ENCODE assay signal across 7 mouse cellular contexts in genomic region chr16:90284916-90285315, GRCm38 (mm10). TPM values are rescaled to one million over a fixed set of nuclear protein-coding genes. Genes with fewer than 3 reads are reported as not detected.
DNase-seq lines count a peak whose midpoint lies in the region; ATAC-seq and TF ChIP-seq lines count a peak whose summit lies in the region.

No protein-coding gene starts in this region.

- intact Hi-C loops in left cerebral cortex, adult 2 months (cut with DNase I) = no loop called here
- intact Hi-C loops in left cerebral cortex, postnatal 36 days (cut with DNase I) = no loop called here

- H3K9ac ChIP-seq in embryonic facial prominence, embryonic 13.5 days = peak overlapping the region; percentile 95
- H3K9ac ChIP-seq in hindbrain, embryonic 12.5 days = peak overlapping the region; percentile 84

- H3K4me3 ChIP-seq in left cerebral cortex, adult 2 months = peak overlapping the region; percentile 99
- peak overlapping the region; percentile 100 for H3K4me3 ChIP-seq in embryonic facial prominence, embryonic 13.5 days
- peak overlapping the region; percentile 65 for H3K4me3 ChIP-seq in hindbrain, embryonic 12.5 days

- H3K9me3 ChIP-seq in embryonic facial prominence, embryonic 13.5 days = no peaks in the 10 kb centered on the region
- H3K9me3 ChIP-seq in hindbrain, embryonic 12.5 days (replicated peaks) = no peaks in the 10 kb centered on the region

- no peaks in the 10 kb centered on the region for H3K27me3 ChIP-seq in embryonic facial prominence, embryonic 13.5 days
- H3K27me3 ChIP-seq in hindbrain, embryonic 12.5 days = no peaks in the 10 kb centered on the region

- peaks cover 34% of the 10 kb centered on the region for H3K4me1 ChIP-seq in embryonic facial prominence, embryonic 13.5 days
- peaks cover 36% of the 10 kb centered on the region for H3K4me1 ChIP-seq in hindbrain, embryonic 12.5 days

- 4% methylated on average over 15 of the region's 15 CpGs for WGBS in embryonic facial prominence, embryonic 13.5 days
- 4% methylated on average over 15 of the region's 15 CpGs for WGBS in hindbrain, embryonic 12.5 days

- no peaks in the 10 kb centered on the region for H3K36me3 ChIP-seq in embryonic facial prominence, embryonic 13.5 days
- no peaks in the 10 kb centered on the region for H3K36me3 ChIP-seq in hindbrain, embryonic 12.5 days

- no peak for TF ChIP-seq CTCF in left cerebral cortex, adult 2 months (IDR thresholded peaks at IDR 0.05)

- no peak for DNase-seq in left cerebral cortex, adult 2 months (ENCODE audit: extremely low spot score in 1 of 2, low spot score in 2 of 2)
- no peak for DNase-seq in left cerebral cortex, postnatal 36 days (ENCODE audit: low spot score in 2 of 2)
- no peak for DNase-seq in c-Kit-positive CD71-positive TER-119-positive erythroid progenitor cells, embryonic 14.5 days (ENCODE audit: low spot score)

- H3K4me2 ChIP-seq in embryonic facial prominence, embryonic 13.5 days = peak overlapping the region; percentile 92
- H3K4me2 ChIP-seq in hindbrain, embryonic 12.5 days (replicated peaks) = peak overlapping the region; percentile 92

- no peak for ATAC-seq in embryonic facial prominence, embryonic 13.5 days (ENCODE audit: insufficient number of reproducible peaks, insufficient read depth, low FRiP score, low TSS enrichment, low read depth)
- peak; percentile 7; the same call in 1 of the 2 replicates for ATAC-seq in hindbrain, embryonic 12.5 days (ENCODE audit: low FRiP score)
- ATAC-seq in megakaryocyte, adult 5-6 weeks (ENCODE audit: poor library complexity, severe bottlenecking) = 0 out of 2 replicates have a peak, but pooled peaks have one; percentile 0
- ATAC-seq in monocyte, adult 5-6 weeks (replicated peaks; ENCODE audit: insufficient number of reproducible peaks, low FRiP score, low TSS enrichment, poor library complexity, severe bottlenecking) = no peak

- peak overlapping the region; percentile 58 for H3K27ac ChIP-seq in left cerebral cortex, adult 2 months
- H3K27ac ChIP-seq in embryonic facial prominence, embryonic 13.5 days = peak overlapping the region; percentile 95
- peak overlapping the region; percentile 48; the same call in 1 of the 2 replicates for H3K27ac ChIP-seq in hindbrain, embryonic 12.5 days

RNA-seq across cellular contexts. Expression of gene Scaf4, which starts 0.6 kb away (rescaled TPM):
- 10 to 100 TPM; 48.2 to 51.3 TPM for total RNA-seq in left cerebral cortex, adult 2 months (2021)
- total RNA-seq in left cerebral cortex, postnatal 36 days (2021) = 10 to 100 TPM; 35.0 to 58.2 TPM
- polyA plus RNA-seq in embryonic facial prominence, embryonic 13.5 days (2015; fragmentation: Nextera tagmentation; extraction: Ambion mirVana) = 29.7 and 33.6 TPM in 2 replicates
- polyA plus RNA-seq in hindbrain, embryonic 12.5 days (2016; fragmentation: Nextera tagmentation; extraction: Ambion mirVana) = 36.2 and 38.7 TPM in 2 replicates
- 51.5 and 58.4 TPM in 2 replicates for total RNA-seq in megakaryocyte, adult 5-6 weeks (2015)
- total RNA-seq in megakaryocyte, adult 5-6 weeks (2017) = 19.2 and 29.1 TPM in 2 replicates
- total RNA-seq in monocyte, adult 5-6 weeks (2017) = 18.7 to 69.1 TPM (median 39.3 TPM) in 3 replicates

Comparison
In these comparisons a context has a peak if more than half of its experiments do, and no peak if none do; other contexts are left out.
1. ATAC-seq: peak in hindbrain, embryonic 12.5 days (single experiment) and megakaryocyte, adult 5-6 weeks (single experiment); none in embryonic facial prominence, embryonic 13.5 days (single experiment) and monocyte, adult 5-6 weeks (single experiment).
2. Peak in every context shown above with its lines, with median percentiles within 50 percentile points of each other: H3K27ac ChIP-seq and H3K4me3 ChIP-seq.